Mouse (Mus musculus): ENCODE results near the gene Ap1b1.

Ap1b1 gene

DNA sequence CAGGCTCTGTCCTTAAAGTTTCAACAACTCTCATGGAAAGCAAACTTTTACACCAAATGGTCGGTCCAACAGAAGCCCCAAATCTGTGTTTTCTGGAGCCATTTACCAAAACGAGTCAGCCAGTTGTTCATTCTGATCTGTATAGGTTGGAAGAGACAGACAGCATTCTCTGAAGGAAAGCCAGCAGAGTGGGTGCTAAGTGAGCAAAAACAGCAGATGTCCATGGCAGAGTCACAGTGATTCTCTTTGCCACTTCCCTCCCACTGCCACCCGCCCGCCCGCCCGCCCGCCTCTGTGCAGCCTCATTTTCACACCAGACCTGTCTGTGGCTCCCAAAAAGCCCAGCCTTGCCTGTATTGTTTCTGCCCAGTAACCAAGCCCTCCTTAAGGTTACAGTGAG lies 41.6 kb downstream of the Ap1b1 start:
- 0 out of 2 replicates have a peak, but pooled peaks cover 2% of the 10 kb centered on the region for H3K4me1 ChIP-seq (replicated peaks; ENCODE audit: low read depth, low read length)
- H3K27me3 ChIP-seq (ENCODE audit: insufficient read depth, low read length), result no peaks in the 10 kb centered on the region
- TF ChIP-seq NANOG (IDR thresholded peaks at IDR 0.05; ENCODE audit: borderline replicate concordance, low read length) (no peak), POU5F1 (IDR thresholded peaks at IDR 0.05; ENCODE audit: borderline replicate concordance, low read length) (no peak), CTCF (conservative IDR thresholded peaks at IDR 0.05; ENCODE audit: low read length) (no peak)
- H3K4me3 ChIP-seq (replicated peaks; ENCODE audit: low read length), result no peak overlapping the region
- H3K9me3 ChIP-seq (ENCODE audit: low read length), result no peaks in the 10 kb centered on the region
- H3K36me3 ChIP-seq (ENCODE audit: insufficient read depth, low read length), result peaks cover 96% of the 10 kb centered on the region

DNA sequence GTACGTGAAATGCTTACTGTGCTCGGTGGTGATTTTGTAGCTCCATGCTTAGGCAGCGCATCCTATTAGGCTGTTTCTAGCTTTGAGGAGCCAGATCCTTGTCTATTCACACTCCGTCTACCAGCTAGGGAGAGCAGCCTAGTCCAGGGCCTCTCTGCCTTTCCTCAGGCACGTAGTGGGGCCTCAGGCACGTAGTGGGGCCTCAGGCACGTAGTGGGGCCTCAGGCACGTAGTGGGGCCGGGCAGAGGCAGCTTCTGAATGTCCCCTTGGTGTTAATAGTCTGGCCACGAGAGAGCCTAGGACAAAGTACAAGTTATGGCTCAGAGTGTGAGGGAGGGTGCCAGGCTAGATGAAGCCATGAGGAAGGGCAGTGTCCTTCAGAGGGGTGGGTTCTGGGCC lies 46.1 kb downstream of the Ap1b1 start:
- Histone ChIP-seq H3K4me1 (replicated peaks; ENCODE audit: low read depth, low read length) (0 out of 2 replicates have a peak, but pooled peaks cover 2% of the 10 kb centered on the region), H3K4me3 (replicated peaks; ENCODE audit: low read length) (no peak overlapping the region), H3K9me3 (ENCODE audit: low read length) (no peaks in the 10 kb centered on the region), H3K27me3 (ENCODE audit: insufficient read depth, low read length) (no peaks in the 10 kb centered on the region), H3K36me3 (ENCODE audit: insufficient read depth, low read length) (peaks cover 96% of the 10 kb centered on the region)
- TF ChIP-seq CTCF (conservative IDR thresholded peaks at IDR 0.05; ENCODE audit: low read length), result no peak
- TF ChIP-seq POU5F1 (IDR thresholded peaks at IDR 0.05; ENCODE audit: borderline replicate concordance, low read length), result no peak
- TF ChIP-seq NANOG (IDR thresholded peaks at IDR 0.05; ENCODE audit: borderline replicate concordance, low read length), result no peak

DNA sequence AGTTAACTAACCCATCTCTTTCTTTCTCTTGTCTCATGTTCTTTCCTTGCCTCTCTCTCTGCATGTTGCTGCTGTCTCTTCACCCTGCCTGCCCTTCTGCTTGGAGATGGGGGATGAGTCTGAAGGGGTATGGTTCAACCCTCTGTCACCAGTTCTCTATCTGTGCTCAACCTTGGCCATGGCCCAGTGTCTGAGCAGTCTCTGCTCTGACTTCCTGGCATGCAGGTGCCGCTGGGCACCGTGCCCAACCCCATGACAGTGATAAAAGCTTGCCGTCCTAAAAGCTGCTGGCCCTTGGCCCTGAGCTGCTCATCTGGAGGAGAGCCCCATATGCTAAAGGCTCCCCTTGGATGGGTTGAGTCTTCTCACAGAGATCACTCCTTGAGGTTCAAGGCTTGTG lies 46.5 kb downstream of the Ap1b1 start:
- TF ChIP-seq CTCF (conservative IDR thresholded peaks at IDR 0.05; ENCODE audit: low read length) (no peak), POU5F1 (IDR thresholded peaks at IDR 0.05; ENCODE audit: borderline replicate concordance, low read length) (no peak), NANOG (IDR thresholded peaks at IDR 0.05; ENCODE audit: borderline replicate concordance, low read length) (no peak)
- H3K9me3 ChIP-seq (ENCODE audit: low read length), result no peaks in the 10 kb centered on the region
- 0 out of 2 replicates have a peak, but pooled peaks cover 2% of the 10 kb centered on the region for H3K4me1 ChIP-seq (replicated peaks; ENCODE audit: low read depth, low read length)
- H3K36me3 ChIP-seq (ENCODE audit: insufficient read depth, low read length), result peaks cover 96% of the 10 kb centered on the region
- H3K27me3 ChIP-seq (ENCODE audit: insufficient read depth, low read length), result no peaks in the 10 kb centered on the region
- H3K4me3 ChIP-seq (replicated peaks; ENCODE audit: low read length), result no peak overlapping the region

DNA sequence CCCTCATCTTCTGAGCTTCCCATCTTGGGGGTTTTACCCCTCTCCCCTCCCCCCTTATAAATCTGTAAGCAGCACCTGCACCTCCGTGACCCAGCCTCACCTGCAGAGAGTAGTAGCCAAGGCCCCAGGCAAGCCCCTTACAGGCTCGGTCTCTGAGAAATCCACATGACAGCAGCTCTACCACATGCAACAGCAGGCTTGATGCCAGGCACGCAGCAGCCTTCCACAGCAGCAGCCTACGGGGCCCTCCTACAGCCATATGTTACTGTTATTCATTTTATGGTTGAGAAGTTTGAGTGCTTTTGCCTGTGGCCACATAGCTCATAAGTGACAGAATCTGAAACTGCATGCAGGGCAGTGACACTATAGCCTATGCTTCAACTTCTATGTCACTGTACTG lies 48.8 kb downstream of the Ap1b1 start:
- Histone ChIP-seq H3K27me3 (ENCODE audit: insufficient read depth, low read length) (no peaks in the 10 kb centered on the region), H3K36me3 (ENCODE audit: insufficient read depth, low read length) (peaks cover 100% of the 10 kb centered on the region), H3K4me3 (replicated peaks; ENCODE audit: low read length) (no peak overlapping the region), H3K9me3 (ENCODE audit: low read length) (no peaks in the 10 kb centered on the region), H3K4me1 (replicated peaks; ENCODE audit: low read depth, low read length) (peaks cover 10% of the 10 kb centered on the region)
- no peak for TF ChIP-seq POU5F1 (IDR thresholded peaks at IDR 0.05; ENCODE audit: borderline replicate concordance, low read length)
- TF ChIP-seq CTCF (conservative IDR thresholded peaks at IDR 0.05; ENCODE audit: low read length), result no peak
- no peak for TF ChIP-seq NANOG (IDR thresholded peaks at IDR 0.05; ENCODE audit: borderline replicate concordance, low read length)

DNA sequence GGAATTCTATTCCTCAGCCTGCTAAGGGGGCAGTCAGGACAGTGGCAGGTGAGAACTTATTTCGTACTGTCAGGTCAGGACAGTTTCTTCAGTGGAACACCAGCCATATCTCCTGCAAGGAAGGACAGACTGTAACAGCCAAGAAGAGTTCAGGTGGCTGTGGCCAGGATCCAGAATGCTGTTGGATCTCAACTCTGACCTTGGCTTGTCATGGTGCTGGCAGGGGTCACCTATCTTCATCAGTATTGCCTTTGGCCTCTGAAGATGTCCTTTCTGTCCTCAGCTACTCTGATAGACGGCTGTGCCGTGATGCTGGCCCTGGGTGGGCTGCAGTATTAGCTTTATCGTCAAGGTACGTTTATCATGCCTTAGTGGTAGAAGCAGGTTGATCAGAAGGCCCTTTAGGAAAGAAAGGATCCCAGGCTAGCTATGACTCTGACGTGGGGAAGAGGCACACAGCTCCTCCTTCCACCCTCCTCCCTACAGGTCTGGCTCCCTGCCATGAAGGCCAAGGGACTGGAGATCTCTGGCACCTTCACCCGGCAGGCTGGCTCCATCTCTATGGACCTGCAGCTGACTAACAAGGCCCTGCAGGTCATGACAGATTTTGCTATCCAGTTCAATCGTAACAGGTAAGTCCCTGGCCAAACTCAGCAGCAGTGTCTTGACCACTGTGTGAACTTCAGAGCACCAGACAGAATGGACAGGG lies 50.7 kb downstream of the Ap1b1 start:
- Histone ChIP-seq H3K4me1 (replicated peaks; ENCODE audit: low read depth, low read length) (peaks cover 27% of the 10 kb centered on the region), H3K4me3 (replicated peaks; ENCODE audit: low read length) (no peak overlapping the region), H3K9me3 (ENCODE audit: low read length) (no peaks in the 10 kb centered on the region), H3K27me3 (ENCODE audit: insufficient read depth, low read length) (no peaks in the 10 kb centered on the region), H3K36me3 (ENCODE audit: insufficient read depth, low read length) (peaks cover 100% of the 10 kb centered on the region)
- no peak for TF ChIP-seq NANOG (IDR thresholded peaks at IDR 0.05; ENCODE audit: borderline replicate concordance, low read length)
- no peak for TF ChIP-seq CTCF (conservative IDR thresholded peaks at IDR 0.05; ENCODE audit: low read length)
- TF ChIP-seq POU5F1 (IDR thresholded peaks at IDR 0.05; ENCODE audit: borderline replicate concordance, low read length), result no peak

DNA sequence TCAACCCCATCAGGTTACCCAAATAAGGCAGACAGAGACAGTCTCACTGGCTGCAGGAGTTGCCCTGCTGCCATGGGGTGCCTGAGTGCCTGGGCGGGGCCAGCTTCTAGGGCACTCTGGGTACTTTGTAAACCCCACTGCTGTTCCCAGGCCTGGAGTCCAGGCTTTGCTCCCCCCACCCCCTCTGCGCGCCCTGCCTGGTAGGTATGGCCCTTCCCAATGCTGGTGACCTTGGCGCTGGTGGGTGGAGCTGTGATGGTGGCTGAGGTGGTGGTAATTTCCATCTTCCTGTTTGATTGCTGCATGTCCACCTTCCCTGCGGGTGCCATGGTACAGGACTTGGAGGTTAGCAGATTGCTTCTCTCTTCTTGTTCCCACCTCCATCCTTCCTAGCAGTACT lies 54.0 kb downstream of the Ap1b1 start:
- Histone ChIP-seq H3K9me3 (ENCODE audit: low read length) (no peaks in the 10 kb centered on the region), H3K4me1 (replicated peaks; ENCODE audit: low read depth, low read length) (peaks cover 32% of the 10 kb centered on the region), H3K36me3 (ENCODE audit: insufficient read depth, low read length) (peaks cover 76% of the 10 kb centered on the region), H3K4me3 (replicated peaks; ENCODE audit: low read length) (peak overlapping the region; percentile 26; the same call in 1 of the 2 replicates), H3K27me3 (ENCODE audit: insufficient read depth, low read length) (no peaks in the 10 kb centered on the region)
- TF ChIP-seq NANOG (IDR thresholded peaks at IDR 0.05; ENCODE audit: borderline replicate concordance, low read length) (no peak), CTCF (conservative IDR thresholded peaks at IDR 0.05; ENCODE audit: low read length) (no peak), POU5F1 (IDR thresholded peaks at IDR 0.05; ENCODE audit: borderline replicate concordance, low read length) (no peak)

DNA sequence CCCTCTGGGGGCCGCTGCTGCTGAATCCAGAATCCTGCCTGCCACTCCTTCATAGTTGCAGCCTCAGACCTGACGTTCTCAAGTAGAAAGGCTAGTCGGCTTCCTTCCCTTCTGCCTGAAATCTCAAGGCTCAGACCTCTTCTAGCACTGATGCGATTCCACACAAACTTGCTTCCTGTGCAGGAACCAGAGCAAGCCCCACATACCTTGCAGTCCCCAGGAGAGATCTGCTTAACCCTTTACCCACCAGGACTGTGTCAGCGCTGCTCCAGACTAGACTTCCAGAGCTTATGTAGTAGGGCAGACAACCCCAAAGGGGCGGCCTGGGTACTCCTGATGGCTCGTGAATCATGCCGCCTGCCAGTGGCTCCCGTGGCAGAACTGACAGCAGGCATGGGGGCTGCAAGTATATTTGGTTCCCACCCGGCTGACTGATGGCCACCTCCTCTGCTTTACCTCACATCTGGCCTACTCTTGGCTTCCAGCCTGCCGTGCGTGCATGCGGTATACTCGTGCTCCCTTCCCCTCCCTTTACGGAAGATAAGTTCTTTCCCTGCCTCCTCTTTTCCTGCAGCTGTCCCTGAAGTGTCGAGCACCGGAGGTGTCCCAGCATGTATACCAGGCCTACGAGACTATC lies 54.6 kb downstream of the Ap1b1 start:
- peaks cover 70% of the 10 kb centered on the region for H3K36me3 ChIP-seq (ENCODE audit: insufficient read depth, low read length)
- 0 out of 2 replicates have a peak overlapping the region, but pooled peaks have one; percentile 26 for H3K4me3 ChIP-seq (replicated peaks; ENCODE audit: low read length)
- peaks cover 39% of the 10 kb centered on the region for H3K4me1 ChIP-seq (replicated peaks; ENCODE audit: low read depth, low read length)
- no peak for TF ChIP-seq NANOG (IDR thresholded peaks at IDR 0.05; ENCODE audit: borderline replicate concordance, low read length)
- no peak for TF ChIP-seq CTCF (conservative IDR thresholded peaks at IDR 0.05; ENCODE audit: low read length)
- no peak for TF ChIP-seq POU5F1 (IDR thresholded peaks at IDR 0.05; ENCODE audit: borderline replicate concordance, low read length)
- H3K27me3 ChIP-seq (ENCODE audit: insufficient read depth, low read length), result no peaks in the 10 kb centered on the region
- no peaks in the 10 kb centered on the region for H3K9me3 ChIP-seq (ENCODE audit: low read length)

DNA sequence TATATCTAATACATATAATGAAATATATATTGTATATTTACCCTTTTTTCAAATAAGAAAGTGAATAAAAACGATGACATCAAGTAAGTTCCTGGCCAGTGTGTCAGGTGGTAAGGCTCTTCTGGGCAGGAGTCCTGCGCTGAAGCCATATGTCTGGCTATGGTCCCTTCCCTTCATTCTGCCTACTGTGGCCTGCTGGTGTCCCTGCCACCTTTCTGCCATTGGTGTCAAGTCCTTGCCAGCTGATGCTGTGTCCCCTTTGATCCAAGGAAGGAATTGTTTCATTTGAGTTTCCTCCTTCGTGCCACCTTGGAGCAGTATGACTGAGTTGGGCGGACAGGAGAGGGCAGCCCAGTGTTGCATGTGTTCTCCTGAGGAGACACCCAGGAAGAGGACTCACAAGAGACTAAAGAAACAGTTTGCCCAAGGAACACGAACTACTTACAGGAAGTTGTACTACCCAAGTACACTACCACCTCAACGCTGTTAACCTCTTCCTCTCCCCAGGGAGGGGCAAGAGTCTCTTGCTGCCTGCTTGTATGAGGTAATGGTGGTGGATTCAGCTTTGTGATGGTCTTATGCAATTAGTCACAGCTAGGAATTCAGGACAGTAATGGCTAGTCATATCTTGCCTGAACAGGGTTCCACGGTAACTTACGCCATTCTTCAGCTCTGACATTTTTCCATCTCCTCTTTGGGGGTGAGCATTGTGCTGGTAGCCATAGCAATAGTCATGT lies 56.2 kb downstream of the Ap1b1 start:
- Histone ChIP-seq H3K27me3 (ENCODE audit: insufficient read depth, low read length) (no peaks in the 10 kb centered on the region), H3K9me3 (ENCODE audit: low read length) (no peaks in the 10 kb centered on the region), H3K4me3 (replicated peaks; ENCODE audit: low read length) (no peak overlapping the region), H3K4me1 (replicated peaks; ENCODE audit: low read depth, low read length) (peaks cover 52% of the 10 kb centered on the region), H3K36me3 (ENCODE audit: insufficient read depth, low read length) (peaks cover 54% of the 10 kb centered on the region)
- TF ChIP-seq NANOG (IDR thresholded peaks at IDR 0.05; ENCODE audit: borderline replicate concordance, low read length), result no peak
- no peak for TF ChIP-seq CTCF (conservative IDR thresholded peaks at IDR 0.05; ENCODE audit: low read length)
- TF ChIP-seq POU5F1 (IDR thresholded peaks at IDR 0.05; ENCODE audit: borderline replicate concordance, low read length), result no peak
